Mouse (Mus musculus) layer of hippocampus, adult 2 months (tissue): Measurements from ENCODE around the gene A930002H24Rik. TPM values are rescaled to one million over a fixed set of nuclear protein-coding genes. Genes with fewer than 3 reads are reported as not detected.

ENCODE experiments used
- DNase-seq, 2 experiments: peaks; one replicate each; pipeline ENCODE4 v3.0.0; 2022; ENCODE audit warnings: low spot score in 2 of 2
- H3K27ac ChIP-seq: fragments of 200-600 bp; 2 replicates; pipeline ENCODE4 v1.8.1; 2022
- H3K4me3 ChIP-seq: fragments of 200-600 bp; 2 replicates; pipeline ENCODE4 v1.8.1; 2022; ENCODE audit warnings: mild to moderate bottlenecking
- CTCF ChIP-seq: fragments of 200-600 bp; conservative IDR thresholded peaks from 2 replicates; pipeline ENCODE4 v1.8.1; 2022; ENCODE audit warnings: antibody characterized with exemption, mild to moderate bottlenecking, moderate library complexity
- total RNA-seq, 2 experiments: library from RNA; stranded (reverse); gene quantifications; 2 replicates each; pipeline ENCODE4 v1.2.3; 2021

The A930002H24Rik gene
- total RNA-seq, 2 experiments from 2014 or later, result not detected

DNA sequence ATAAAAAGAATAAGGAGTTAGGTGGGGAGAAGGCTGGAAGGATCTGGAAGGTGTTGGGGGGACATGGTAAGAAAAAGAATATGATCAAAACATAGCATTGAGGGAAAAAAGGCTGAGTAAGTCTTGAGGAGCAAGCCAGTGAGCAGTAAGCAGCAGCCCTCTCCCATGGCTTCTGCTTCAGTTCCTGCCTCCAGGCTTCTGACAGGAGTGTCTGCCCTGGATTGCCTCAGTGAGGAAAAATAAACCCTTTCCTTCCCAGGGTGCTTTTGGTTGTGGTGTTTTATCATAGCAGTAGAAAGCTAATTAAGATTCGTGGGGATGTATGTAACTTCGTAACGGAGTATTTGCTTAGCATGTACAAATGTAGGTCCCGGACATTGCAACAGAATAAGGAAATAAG lies 39.5 kb downstream of the A930002H24Rik start:
- Histone ChIP-seq H3K4me3 (no peak overlapping the region), H3K27ac (no peak overlapping the region)
- TF ChIP-seq CTCF, result no peak
- DNase-seq, result no peak

DNA sequence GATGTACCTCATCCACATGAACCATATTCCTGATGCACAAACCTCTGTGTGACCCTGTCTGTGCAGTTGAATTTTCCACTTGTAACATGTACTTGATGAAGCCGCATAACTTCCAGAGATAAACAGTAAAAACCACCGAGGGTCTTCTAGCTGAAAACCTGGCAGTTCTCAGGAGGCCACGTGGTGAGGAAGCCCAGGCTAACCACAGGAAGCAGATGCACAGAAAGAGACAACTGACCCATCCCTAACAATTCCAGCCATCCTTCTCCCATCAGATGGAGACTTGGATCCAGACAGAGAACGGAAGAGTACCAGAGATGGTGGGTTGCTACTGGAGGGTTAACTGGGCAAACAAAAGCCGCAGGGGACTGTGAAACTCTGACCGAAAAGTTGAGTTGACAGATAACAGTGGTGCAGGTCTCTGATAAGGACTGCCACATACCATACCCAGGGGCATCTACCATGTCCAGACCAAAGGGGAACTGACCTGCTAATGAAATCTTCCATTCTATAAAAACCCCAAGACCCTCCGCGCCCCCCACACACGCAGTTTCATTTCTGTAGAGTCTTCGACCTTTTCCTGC lies 45.1 kb downstream of the A930002H24Rik start:
- DNase-seq, result no peak
- no peak for TF ChIP-seq CTCF
- Histone ChIP-seq H3K4me3 (no peak overlapping the region), H3K27ac (no peak overlapping the region)

- TF ChIP-seq CTCF, result no peak
- no peak overlapping the region for H3K4me3 ChIP-seq
- no peak for DNase-seq
- H3K27ac ChIP-seq, result no peak overlapping the region
These were observed 50.0 kb downstream of the A930002H24Rik start for GRCm38 (mm10) chr17:63813552-63813951.

Other genes starting within 250 kb of the A930002H24Rik start
- gene Fer, start 729 bp downstream of the A930002H24Rik start, total RNA-seq, result 10 to 100 TPM; 32.9 to 34.9 TPM